Mouse (Mus musculus) bone marrow macrophage, adult 2 months (primary cell): ENCODE results near the gene Chaf1b.

ENCODE experiments used
- CTCF ChIP-seq: IDR thresholded peaks from 2 replicates; pipeline ENCODE4 v1.5.1; 2012; ENCODE audit warnings: low read depth, mild to moderate bottlenecking, low read length, moderate library complexity
- POLR2A ChIP-seq: IDR thresholded peaks from 2 replicates; pipeline ENCODE4 v1.6.1; 2012; ENCODE audit warnings: mild to moderate bottlenecking, low read depth, low read length, borderline replicate concordance

DNA sequence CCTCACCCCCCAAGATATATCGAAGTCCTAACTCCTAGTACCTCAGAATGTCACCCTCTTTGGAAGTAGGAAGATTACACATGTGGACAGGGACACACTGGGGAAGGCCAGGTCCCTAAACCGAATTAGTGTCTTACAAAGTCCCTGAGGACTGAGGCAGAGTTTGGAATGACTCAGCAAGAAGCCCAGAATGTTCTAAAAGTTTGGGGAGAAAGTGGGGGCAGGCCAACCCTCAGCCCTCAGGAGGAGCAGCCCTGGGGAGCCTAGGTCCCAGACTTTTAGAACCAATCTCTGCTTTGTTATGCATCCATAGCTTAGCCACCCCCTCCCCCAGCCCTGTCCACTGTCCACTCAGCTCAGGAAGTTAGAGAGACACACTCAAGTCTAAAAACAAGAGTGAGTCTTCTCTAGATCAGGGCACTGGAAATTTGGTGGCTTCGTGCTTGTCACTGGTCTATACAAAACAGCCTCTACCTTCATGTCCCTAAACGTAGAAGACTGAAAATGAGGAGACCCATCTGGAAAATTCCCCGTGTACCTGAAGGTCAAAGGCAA lies 39.2 kb downstream of the Chaf1b start:
- TF ChIP-seq CTCF (no peak), POLR2A (no peak)
